Mouse (Mus musculus) neural tube, embryonic 14.5 days (tissue): ENCODE measurements around the gene Fbxo17. TPM values are rescaled to one million over a fixed set of nuclear protein-coding genes. Genes with fewer than 3 reads are reported as not detected.
A peak's percentile ranks its signal among the peaks of the same experiment; 100 is the strongest.
"Not testable (repeated sequence)": the region's sequence is repeated elsewhere in the genome, so short reads cannot be mapped to it uniquely, and the experiment has no call there.

Source experiments
- ATAC-seq: fragments of 200-750 bp; cut with Nextera tagmentation; 2 replicates; pipeline ENCODE4 v1.8.0; 2017; ENCODE audit warnings: low read depth, mild to moderate bottlenecking, moderate TSS enrichment, moderate library complexity
- H3K27ac ChIP-seq: fragments of 300-500 bp; sonication (generic); 2 replicates; pipeline ENCODE4 v1.5.1; 2014; ENCODE audit warnings: low read depth, mild to moderate bottlenecking, control low read depth, low read length, moderate library complexity, mixed read lengths
- H3K27me3 ChIP-seq: fragments of 300-500 bp; sonication (generic); 2 replicates; pipeline ENCODE4 v1.6.1; 2014; ENCODE audit warnings: low read length; ENCODE audit not compliant: control insufficient read depth, insufficient read depth
- H3K36me3 ChIP-seq: fragments of 300-500 bp; sonication (generic); 2 replicates; pipeline ENCODE4 v1.6.1; 2014; ENCODE audit warnings: low read length, mixed read lengths; ENCODE audit not compliant: control insufficient read depth, insufficient read depth
- H3K4me1 ChIP-seq: fragments of 300-500 bp; sonication (generic); 2 replicates; pipeline ENCODE4 v1.6.1; 2014; ENCODE audit warnings: low read length; ENCODE audit not compliant: control insufficient read depth, insufficient read depth
- H3K4me2 ChIP-seq: fragments of 300-500 bp; sonication (generic); 2 replicates; pipeline ENCODE4 v1.6.1; 2014; ENCODE audit warnings: mild to moderate bottlenecking, low read depth, low read length, control low read depth
- H3K4me3 ChIP-seq: fragments of 300-500 bp; sonication (generic); 2 replicates; pipeline ENCODE4 v1.5.1; 2014; ENCODE audit warnings: low read depth, low read length, control low read depth, mixed read lengths
- H3K9ac ChIP-seq: fragments of 300-500 bp; sonication (generic); replicated peaks from 2 replicates; pipeline ENCODE4 v1.6.1; 2014; ENCODE audit warnings: low read depth, mild to moderate bottlenecking, control low read depth, low read length, mixed read lengths
- H3K9me3 ChIP-seq: fragments of 300-500 bp; sonication (generic); 2 replicates; pipeline ENCODE4 v1.6.1; 2016; ENCODE audit warnings: low read length; ENCODE audit not compliant: control insufficient read depth
- WGBS: fragments of 180-500 bp; shearing (Covaris S2); extraction: QIAGEN DNeasy Blood & Tissue Kit; methylation state at CpG from one replicate; pipeline ENCODE4 v1.1.7; 2014; 5-methylcytosine and 5-hydroxymethylcytosine counted together
- polyA plus RNA-seq: library from polyadenylated mRNA; unstranded; fragments of >200 nt; fragmentation: Nextera tagmentation; extraction: Ambion mirVana; gene quantifications from 2 replicates; pipeline ENCODE4 v1.2.1, GENCODE M21; 2014

Fbxo17 gene
- polyA plus RNA-seq, 1 experiment from 2014 or later = 2.4 TPM

GRCm38 (mm10) chr7:28692545-28693320 is 23.9 kb upstream of the Fbxo17 start, which contains the start of gene Fbxo27:
Fbxo27 (plus strand) TSS chr7:28692849.
- H3K36me3 ChIP-seq = no peaks in the 10 kb centered on the region
- peak within 1 kb of the TSS; percentile 52 for H3K4me3 ChIP-seq
- peak within 1 kb of the TSS; percentile 63 for H3K9ac ChIP-seq
- no peaks in the 10 kb centered on the region for H3K4me1 ChIP-seq
- H3K27me3 ChIP-seq = peaks cover 3% of the 10 kb centered on the region; the same call in 1 of the 2 replicates
- no peaks in the 10 kb centered on the region for H3K9me3 ChIP-seq
- 0 out of 2 replicates have a peak within 1 kb of the TSS, but pooled peaks have one; percentile 10 for H3K27ac ChIP-seq
- 31% methylated on average over 25 of the region's 30 CpGs for WGBS
- peak within 1 kb of the TSS; percentile 76 for H3K4me2 ChIP-seq
- ATAC-seq = peak; percentile 64

GRCm38 (mm10) chr7:28693321-28693966 is 23.2 kb upstream of the Fbxo17 start:
- Histone ChIP-seq H3K9ac (peak overlapping the region; percentile 63), H3K4me1 (no peaks in the 10 kb centered on the region), H3K4me3 (peak overlapping the region; percentile 52), H3K27me3 (peaks cover 3% of the 10 kb centered on the region; the same call in 1 of the 2 replicates), H3K4me2 (peak overlapping the region; percentile 76), H3K9me3 (no peaks in the 10 kb centered on the region), H3K27ac (0 out of 2 replicates have a peak overlapping the region, but pooled peaks have one; percentile 10), H3K36me3 (no peaks in the 10 kb centered on the region)
- WGBS = 2% methylated on average over 33 of the region's 38 CpGs
- peak; percentile 90 for ATAC-seq

GRCm38 (mm10) chr7:28694423-28694822 is 22.2 kb upstream of the Fbxo17 start:
- H3K9ac ChIP-seq = no peak overlapping the region
- H3K4me3 ChIP-seq = no peak overlapping the region
- H3K27me3 ChIP-seq = peaks cover 3% of the 10 kb centered on the region; the same call in 1 of the 2 replicates
- H3K36me3 ChIP-seq = no peaks in the 10 kb centered on the region
- H3K9me3 ChIP-seq = no peaks in the 10 kb centered on the region
- H3K27ac ChIP-seq = no peak overlapping the region
- no peak overlapping the region for H3K4me2 ChIP-seq
- WGBS = 12% methylated on average over 14 of the region's 14 CpGs
- no peaks in the 10 kb centered on the region for H3K4me1 ChIP-seq
- ATAC-seq = no peak

- WGBS = 72% methylated on average over 8 of the region's 8 CpGs
- no peak for ATAC-seq
- H3K9ac ChIP-seq = no peak overlapping the region
- no peaks in the 10 kb centered on the region for H3K4me1 ChIP-seq
- no peak overlapping the region for H3K27ac ChIP-seq
- H3K4me2 ChIP-seq = no peak overlapping the region
- no peaks in the 10 kb centered on the region for H3K9me3 ChIP-seq
- no peaks in the 10 kb centered on the region for H3K36me3 ChIP-seq
- no peak overlapping the region for H3K4me3 ChIP-seq
- H3K27me3 ChIP-seq = peaks cover 3% of the 10 kb centered on the region; the same call in 1 of the 2 replicates
Measured at GRCm38 (mm10) chr7:28694966-28695511, 21.6 kb upstream of the Fbxo17 start.

GRCm38 (mm10) chr7:28697277-28697676 is 19.3 kb upstream of the Fbxo17 start:
- WGBS = 93% methylated on average over 11 of the region's 11 CpGs
- Histone ChIP-seq H3K4me1 (no peaks in the 10 kb centered on the region), H3K36me3 (no peaks in the 10 kb centered on the region), H3K9me3 (no peaks in the 10 kb centered on the region), H3K27me3 (peaks cover 3% of the 10 kb centered on the region; the same call in 1 of the 2 replicates), H3K27ac (no peak overlapping the region), H3K9ac (no peak overlapping the region), H3K4me2 (no peak overlapping the region), H3K4me3 (no peak overlapping the region)
- ATAC-seq = no peak

GRCm38 (mm10) chr7:28700269-28700668 is 16.3 kb upstream of the Fbxo17 start:
- Histone ChIP-seq H3K36me3 (no peaks in the 10 kb centered on the region), H3K9me3 (no peaks in the 10 kb centered on the region), H3K27me3 (no peaks in the 10 kb centered on the region), H3K27ac (no peak overlapping the region), H3K4me2 (no peak overlapping the region), H3K4me3 (no peak overlapping the region), H3K9ac (no peak overlapping the region), H3K4me1 (no peaks in the 10 kb centered on the region)
- ATAC-seq = no peak
- WGBS = 93% methylated on average over 4 of the region's 4 CpGs

GRCm38 (mm10) chr7:28701306-28701705 is 15.3 kb upstream of the Fbxo17 start:
- not testable (repeated sequence) for H3K4me2 ChIP-seq, H3K4me3 ChIP-seq, H3K9ac ChIP-seq, H3K27me3 ChIP-seq, H3K9me3 ChIP-seq, H3K36me3 ChIP-seq, H3K27ac ChIP-seq, ATAC-seq, H3K4me1 ChIP-seq
- 95% methylated on average over 12 of the region's 12 CpGs for WGBS

GRCm38 (mm10) chr7:28702601-28703143 is 13.9 kb upstream of the Fbxo17 start:
- Histone ChIP-seq H3K4me3 (no peak overlapping the region), H3K36me3 (no peaks in the 10 kb centered on the region), H3K9ac (no peak overlapping the region), H3K27ac (no peak overlapping the region), H3K27me3 (no peaks in the 10 kb centered on the region), H3K4me2 (no peak overlapping the region), H3K4me1 (no peaks in the 10 kb centered on the region), H3K9me3 (no peaks in the 10 kb centered on the region)
- 73% methylated on average over 9 of the region's 9 CpGs for WGBS
- no peak for ATAC-seq
